Mouse (Mus musculus): Measurements from ENCODE around the gene Kazn. TPM values are rescaled to one million over a fixed set of nuclear protein-coding genes. Genes with fewer than 3 reads are reported as not detected.

Kazn gene
- polyA plus RNA-seq, 1 experiment from 2014 or later = 16.4 TPM

DNA sequence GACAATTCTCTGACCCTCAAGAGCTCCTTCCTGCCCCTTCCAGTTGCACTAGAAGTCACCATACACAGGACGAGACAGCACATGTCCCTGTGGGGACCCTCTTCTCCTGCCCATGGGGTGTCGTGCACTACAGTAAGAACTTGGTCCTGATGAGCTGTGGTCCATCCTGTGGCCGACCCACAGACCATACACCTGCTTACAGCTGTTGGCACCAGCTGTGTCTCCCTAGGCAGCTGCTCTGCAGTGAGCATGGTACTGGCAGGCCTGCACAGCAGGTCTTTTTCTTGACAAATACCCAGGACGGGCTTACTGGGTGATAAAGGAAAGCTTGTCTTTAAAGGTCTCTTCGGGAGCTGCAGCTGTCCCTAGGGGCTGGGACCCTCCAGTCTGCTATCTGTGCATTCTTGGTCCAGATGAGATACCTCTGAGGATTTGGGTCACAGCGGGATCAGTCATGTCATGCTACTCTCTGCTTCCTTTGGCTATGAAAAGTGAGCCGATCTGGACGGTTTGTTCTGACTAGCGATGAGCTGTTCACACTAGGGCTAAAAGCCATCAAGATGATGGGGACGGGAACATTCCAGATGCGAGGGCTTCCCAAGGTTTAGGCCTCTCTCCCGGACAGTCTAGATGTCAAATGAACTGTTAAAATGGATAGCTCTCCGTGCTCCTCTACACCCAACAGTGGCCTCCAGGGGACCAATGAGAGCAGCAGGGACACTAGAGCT is 179.9 kb downstream of the Kazn start:
- no peak overlapping the region for H3K9ac ChIP-seq (ENCODE audit: low read depth, low read length)
- H3K4me3 ChIP-seq (replicated peaks; ENCODE audit: low read depth, low read length) = no peak overlapping the region
- H3K9me3 ChIP-seq (replicated peaks; ENCODE audit: low read length) = no peaks in the 10 kb centered on the region
- H3K27ac ChIP-seq = no peak overlapping the region
- no peaks in the 10 kb centered on the region for H3K36me3 ChIP-seq (ENCODE audit: insufficient read depth, low read length)
- no peaks in the 10 kb centered on the region for H3K27me3 ChIP-seq (ENCODE audit: insufficient read depth, low read length)
- H3K4me2 ChIP-seq (ENCODE audit: low read length) = no peak overlapping the region
- WGBS = 87% methylated on average over 13 of the region's 13 CpGs
- H3K4me1 ChIP-seq (replicated peaks; ENCODE audit: insufficient read depth, low read length) = peaks cover 7% of the 10 kb centered on the region; the same call in 1 of the 2 replicates
- ATAC-seq (replicated peaks; ENCODE audit: low FRiP score, low read depth) (no peak), DNase-seq (ENCODE audit: low spot score) (no peak)
- TF ChIP-seq CTCF (IDR thresholded peaks at IDR 0.05; ENCODE audit: low read depth) = no peak

DNA sequence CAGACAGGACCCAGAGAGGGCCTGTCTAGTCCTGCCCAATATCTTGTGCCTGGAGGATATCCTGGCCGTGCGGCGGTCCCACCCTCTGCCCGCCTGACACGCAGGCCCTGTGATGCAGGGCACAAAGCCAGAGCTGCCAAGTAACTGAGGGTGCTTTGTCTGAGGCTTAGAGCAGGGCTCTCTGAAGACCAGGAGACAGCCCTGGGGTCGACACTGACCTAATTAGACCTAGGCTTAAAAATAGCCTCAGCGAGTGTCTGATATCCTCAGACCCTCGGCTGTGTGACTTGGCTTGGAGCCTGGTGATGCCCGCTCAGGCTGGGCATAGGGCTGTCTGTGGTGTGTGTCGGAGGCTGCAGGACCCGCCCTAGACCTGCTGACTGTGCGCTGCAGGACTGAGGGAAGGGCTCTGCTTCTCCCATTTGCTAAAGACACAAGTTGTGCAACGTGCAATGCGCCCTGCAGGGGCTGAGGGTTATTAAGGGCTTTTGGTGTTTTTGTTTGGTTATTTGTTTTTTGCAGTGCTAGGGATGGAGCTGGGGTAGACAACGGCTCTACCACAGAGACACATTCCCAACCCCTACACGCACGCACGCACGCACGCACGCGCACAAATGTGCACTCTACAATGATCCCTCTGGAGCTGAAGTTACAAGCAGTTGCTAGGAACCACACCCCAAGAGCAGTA is 181.5 kb downstream of the Kazn start:
- Histone ChIP-seq H3K4me3 (replicated peaks; ENCODE audit: low read depth, low read length) (no peak overlapping the region), H3K4me2 (ENCODE audit: low read length) (no peak overlapping the region), H3K4me1 (replicated peaks; ENCODE audit: insufficient read depth, low read length) (peaks cover 13% of the 10 kb centered on the region; the same call in 1 of the 2 replicates), H3K27ac (no peak overlapping the region), H3K9ac (ENCODE audit: low read depth, low read length) (no peak overlapping the region), H3K36me3 (ENCODE audit: insufficient read depth, low read length) (no peaks in the 10 kb centered on the region), H3K27me3 (ENCODE audit: insufficient read depth, low read length) (no peaks in the 10 kb centered on the region), H3K9me3 (replicated peaks; ENCODE audit: low read length) (no peaks in the 10 kb centered on the region)
- WGBS = 80% methylated on average over 22 of the region's 22 CpGs
- ATAC-seq (replicated peaks; ENCODE audit: low FRiP score, low read depth) = no peak
- TF ChIP-seq CTCF (IDR thresholded peaks at IDR 0.05; ENCODE audit: low read depth) = no peak
- no peak for DNase-seq (ENCODE audit: low spot score)

DNA sequence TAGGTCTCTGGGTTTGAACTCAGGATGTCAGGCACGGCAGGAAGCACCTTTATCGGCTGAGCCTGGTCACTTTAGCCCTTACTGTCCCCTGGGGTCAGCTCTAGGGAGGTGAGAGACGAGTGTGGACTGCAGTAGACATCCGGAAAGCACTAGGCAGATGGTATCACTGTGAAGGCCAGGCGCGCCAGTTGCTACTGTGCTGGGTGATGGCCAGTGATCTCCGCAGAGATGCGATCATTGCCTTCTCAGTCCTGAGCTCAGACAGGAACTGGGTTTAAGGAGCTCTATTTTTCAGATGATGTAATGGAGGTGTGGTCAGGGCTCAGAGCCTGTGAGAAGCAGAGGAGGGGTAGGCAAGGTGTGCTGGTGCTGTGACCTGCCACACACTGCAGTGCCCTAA is 183.6 kb downstream of the Kazn start:
- Histone ChIP-seq H3K9ac (ENCODE audit: low read depth, low read length) (no peak overlapping the region), H3K27me3 (ENCODE audit: insufficient read depth, low read length) (no peaks in the 10 kb centered on the region), H3K9me3 (replicated peaks; ENCODE audit: low read length) (no peaks in the 10 kb centered on the region), H3K4me3 (replicated peaks; ENCODE audit: low read depth, low read length) (no peak overlapping the region), H3K4me1 (replicated peaks; ENCODE audit: insufficient read depth, low read length) (peaks cover 9% of the 10 kb centered on the region; the same call in 1 of the 2 replicates), H3K36me3 (ENCODE audit: insufficient read depth, low read length) (no peaks in the 10 kb centered on the region), H3K4me2 (ENCODE audit: low read length) (no peak overlapping the region), H3K27ac (no peak overlapping the region)
- TF ChIP-seq CTCF (IDR thresholded peaks at IDR 0.05; ENCODE audit: low read depth) = no peak
- no peak for DNase-seq (ENCODE audit: low spot score)
- ATAC-seq (replicated peaks; ENCODE audit: low FRiP score, low read depth) = no peak
- WGBS = 78% methylated on average over 8 of the region's 8 CpGs

DNA sequence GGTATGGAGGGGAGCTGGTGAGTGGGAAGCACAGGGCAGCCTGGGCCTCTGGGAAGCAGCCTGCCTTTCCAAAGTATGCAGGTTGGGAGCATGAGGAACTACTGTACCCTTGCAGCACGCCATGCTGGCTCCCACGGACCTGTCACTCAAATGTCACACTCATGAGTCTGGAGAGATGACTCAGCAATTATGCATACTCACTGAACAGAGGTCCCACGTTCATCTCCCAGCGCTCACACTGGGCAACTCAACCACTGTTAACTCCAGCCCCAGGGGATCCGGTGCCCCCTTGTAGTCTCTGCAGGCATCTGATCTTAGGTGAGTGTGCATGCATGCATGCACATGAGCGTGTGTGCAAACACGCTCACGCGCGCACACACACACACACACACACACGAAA is 184.6 kb downstream of the Kazn start:
- DNase-seq (ENCODE audit: low spot score) = no peak
- no peaks in the 10 kb centered on the region for H3K27me3 ChIP-seq (ENCODE audit: insufficient read depth, low read length)
- H3K9me3 ChIP-seq (replicated peaks; ENCODE audit: low read length) = no peaks in the 10 kb centered on the region
- no peak for ATAC-seq (replicated peaks; ENCODE audit: low FRiP score, low read depth)
- no peaks in the 10 kb centered on the region for H3K36me3 ChIP-seq (ENCODE audit: insufficient read depth, low read length)
- peaks cover 10% of the 10 kb centered on the region for H3K4me1 ChIP-seq (replicated peaks; ENCODE audit: insufficient read depth, low read length)
- H3K9ac ChIP-seq (ENCODE audit: low read depth, low read length) = no peak overlapping the region
- H3K27ac ChIP-seq = peak overlapping the region; percentile 68; the same call in 1 of the 2 replicates
- no peak for TF ChIP-seq CTCF (IDR thresholded peaks at IDR 0.05; ENCODE audit: low read depth)
- 79% methylated on average over 11 of the region's 11 CpGs for WGBS
- no peak overlapping the region for H3K4me2 ChIP-seq (ENCODE audit: low read length)
- H3K4me3 ChIP-seq (replicated peaks; ENCODE audit: low read depth, low read length) = no peak overlapping the region

DNA sequence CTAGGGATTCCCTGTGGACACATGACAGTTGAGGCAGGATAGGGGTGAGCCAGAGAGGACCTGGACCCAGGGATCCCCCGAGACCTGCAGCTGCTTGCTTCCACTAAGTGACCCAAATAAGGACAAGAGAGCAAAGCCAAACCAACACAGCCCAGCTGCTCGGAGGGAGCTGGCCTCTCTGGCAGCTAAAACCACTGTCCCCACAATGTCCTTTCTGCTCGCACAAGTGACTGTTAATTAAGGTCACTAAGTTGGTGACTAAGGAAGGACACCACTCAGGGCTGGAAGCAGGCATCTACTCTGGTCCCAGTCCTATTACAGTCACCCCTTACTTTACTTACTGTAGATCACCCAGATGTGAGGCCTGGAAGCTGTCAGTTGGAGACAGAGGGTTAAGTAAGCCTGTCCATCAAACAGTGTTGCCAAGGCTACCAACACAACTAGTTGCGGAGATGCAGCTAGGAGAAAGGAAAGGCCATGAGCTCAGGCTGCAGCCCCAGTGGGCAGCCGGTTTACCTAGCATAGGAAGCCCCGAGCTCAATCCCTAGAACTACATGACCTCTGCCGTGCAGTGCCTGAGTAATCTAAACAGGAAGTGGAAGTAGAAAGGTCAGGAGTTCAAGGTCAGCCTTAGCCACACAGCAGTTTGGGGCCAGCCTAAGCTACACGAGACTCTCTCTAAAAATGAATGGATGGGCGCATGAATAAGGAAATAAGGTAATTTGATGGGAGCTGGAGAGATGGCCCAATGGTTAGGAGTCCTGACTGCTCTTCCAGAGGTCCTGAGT is 185.3 kb downstream of the Kazn start:
- Histone ChIP-seq H3K9ac (ENCODE audit: low read depth, low read length) (no peak overlapping the region), H3K27ac (peak overlapping the region; percentile 68), H3K36me3 (ENCODE audit: insufficient read depth, low read length) (no peaks in the 10 kb centered on the region), H3K4me2 (ENCODE audit: low read length) (no peak overlapping the region), H3K27me3 (ENCODE audit: insufficient read depth, low read length) (no peaks in the 10 kb centered on the region), H3K4me1 (replicated peaks; ENCODE audit: insufficient read depth, low read length) (peaks cover 16% of the 10 kb centered on the region), H3K4me3 (replicated peaks; ENCODE audit: low read depth, low read length) (no peak overlapping the region), H3K9me3 (replicated peaks; ENCODE audit: low read length) (no peaks in the 10 kb centered on the region)
- 42% methylated on average over 9 of the region's 9 CpGs for WGBS
- no peak for TF ChIP-seq CTCF (IDR thresholded peaks at IDR 0.05; ENCODE audit: low read depth)
- ATAC-seq (replicated peaks; ENCODE audit: low FRiP score, low read depth) (no peak), DNase-seq (ENCODE audit: low spot score) (no peak)

DNA sequence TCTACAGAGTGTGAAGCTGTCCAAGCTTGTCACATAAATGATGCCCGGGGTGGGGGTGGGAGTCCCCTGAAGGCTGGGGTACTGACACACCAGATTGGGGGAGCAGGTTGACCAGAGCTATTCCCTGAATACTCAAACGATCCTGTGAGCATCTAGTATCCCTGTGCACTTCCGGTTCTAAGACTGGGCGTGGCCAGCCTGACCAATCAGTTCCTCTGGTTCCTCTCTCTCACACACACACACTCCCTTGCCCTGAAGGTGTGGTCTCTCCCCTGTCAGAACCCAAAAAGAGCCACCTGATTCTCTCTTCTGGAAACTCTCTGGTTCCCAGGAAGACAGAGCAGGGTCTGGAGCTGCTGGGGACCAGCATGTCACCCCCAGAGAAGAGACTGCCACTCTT is 185.9 kb downstream of the Kazn start:
- Histone ChIP-seq H3K9me3 (replicated peaks; ENCODE audit: low read length) (no peaks in the 10 kb centered on the region), H3K4me3 (replicated peaks; ENCODE audit: low read depth, low read length) (no peak overlapping the region), H3K9ac (ENCODE audit: low read depth, low read length) (no peak overlapping the region), H3K27ac (peak overlapping the region; percentile 68), H3K4me2 (ENCODE audit: low read length) (no peak overlapping the region), H3K36me3 (ENCODE audit: insufficient read depth, low read length) (no peaks in the 10 kb centered on the region), H3K4me1 (replicated peaks; ENCODE audit: insufficient read depth, low read length) (peaks cover 18% of the 10 kb centered on the region), H3K27me3 (ENCODE audit: insufficient read depth, low read length) (no peaks in the 10 kb centered on the region)
- TF ChIP-seq CTCF (IDR thresholded peaks at IDR 0.05; ENCODE audit: low read depth) = no peak
- no peak for DNase-seq (ENCODE audit: low spot score)
- 53% methylated on average over 4 of the region's 4 CpGs for WGBS
- ATAC-seq (replicated peaks; ENCODE audit: low FRiP score, low read depth) = no peak

Data from kidney, postnatal 0 days (tissue).